Mouse (Mus musculus) thymus, postnatal 0 days (tissue): Measurements from ENCODE around the gene Cacng5. TPM values are rescaled to one million over a fixed set of nuclear protein-coding genes. Genes with fewer than 3 reads are reported as not detected.

Experiments used
- DNase-seq: peaks from one replicate; pipeline ENCODE4 v3.0.0-alpha.2; 2015; ENCODE audit warnings: low spot score
- polyA plus RNA-seq: library from polyadenylated mRNA; unstranded; fragments of >200 nt; fragmentation: Nextera tagmentation; extraction: Ambion mirVana; gene quantifications from 2 replicates; pipeline ENCODE4 v1.2.1, GENCODE M21; 2015

Gene Cacng5
- 0.06 TPM in 1 of 2 replicates, not detected in the other for polyA plus RNA-seq

- DNase-seq = no peak
Observed at GRCm38 (mm10) chr11:107914634-107915226, at the start of gene Cacng5. Gene Cacng5, minus strand, starts transcription at chr11:107915055.

- no peak for DNase-seq
Observed at GRCm38 (mm10) chr11:107957566-107958350, 42.9 kb upstream of the Cacng5 start.

DNA sequence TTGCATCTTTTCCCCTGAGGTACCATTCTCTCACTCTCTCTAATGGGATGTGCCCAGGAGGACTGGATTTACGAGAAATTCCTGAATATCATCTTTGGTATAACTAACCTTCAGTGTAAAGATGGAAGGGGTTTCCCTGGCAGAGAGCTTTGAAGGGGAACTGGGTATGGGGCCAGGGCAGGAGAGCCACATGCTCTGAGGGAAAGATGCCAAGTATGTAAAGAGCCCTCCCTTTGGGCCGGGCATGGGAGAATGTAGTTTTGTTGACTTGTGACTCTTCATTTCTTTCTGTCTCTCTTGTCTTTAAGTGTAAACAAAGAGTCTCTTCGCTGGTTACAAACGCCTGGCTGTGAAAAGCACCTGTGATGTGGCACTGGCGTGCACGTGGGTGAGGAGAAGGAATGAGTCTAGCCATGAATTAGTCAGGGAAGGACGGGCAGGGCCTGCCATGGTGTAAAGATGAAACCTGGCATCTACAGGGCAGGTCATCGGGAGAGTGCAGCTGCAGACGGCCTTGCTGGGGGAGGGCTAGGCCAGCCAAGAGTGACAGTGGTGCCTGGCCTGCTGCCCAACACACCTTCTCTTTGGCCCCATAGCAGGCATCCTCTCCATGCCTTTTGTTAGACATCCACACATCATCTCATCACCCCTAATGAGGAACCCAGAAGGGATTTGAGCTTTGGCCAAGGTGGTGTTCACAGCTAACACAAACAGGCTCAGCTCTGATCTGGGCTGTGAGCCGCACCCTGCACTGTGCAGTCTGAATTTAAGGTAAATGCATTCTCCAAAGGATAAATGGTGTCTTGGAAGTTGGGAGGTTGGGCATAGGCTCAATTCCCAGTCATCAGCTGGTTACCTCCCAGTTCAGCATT is 40.6 kb upstream of the Cacng5 start:
- no peak for DNase-seq

- DNase-seq = no peak
Observed at GRCm38 (mm10) chr11:107951431-107951830, 36.6 kb upstream of the Cacng5 start.

- DNase-seq = no peak
Observed at GRCm38 (mm10) chr11:107950658-107951057, 35.8 kb upstream of the Cacng5 start.

GRCm38 (mm10) chr11:107950211-107950610 is 35.4 kb upstream of the Cacng5 start:
- no peak for DNase-seq

DNA sequence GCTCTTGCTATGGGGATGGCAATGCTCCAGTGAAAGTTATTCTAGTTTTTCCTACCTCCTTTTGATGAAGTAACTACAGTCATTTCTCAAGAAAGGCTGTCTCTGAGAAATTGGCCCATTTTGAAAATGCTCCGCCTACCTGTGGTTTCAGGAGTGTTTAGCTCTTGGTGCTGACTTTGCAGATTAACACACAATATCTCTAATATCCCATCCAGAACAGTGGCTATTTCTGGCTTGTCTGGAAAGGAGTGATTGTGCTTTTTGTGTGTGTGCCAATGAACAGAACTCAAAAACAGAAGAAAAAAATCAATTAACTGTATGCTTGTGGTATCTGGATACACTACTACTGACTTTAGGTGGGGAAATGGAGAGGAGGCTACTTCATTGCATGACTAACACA is 33.1 kb upstream of the Cacng5 start:
- DNase-seq = no peak

- no peak for DNase-seq
Observed at GRCm38 (mm10) chr11:107946823-107947222, 32.0 kb upstream of the Cacng5 start.

- DNase-seq = no peak
Observed at GRCm38 (mm10) chr11:107936929-107937328, 22.1 kb upstream of the Cacng5 start.

- no peak for DNase-seq
Observed at GRCm38 (mm10) chr11:107931721-107932120, 16.9 kb upstream of the Cacng5 start.

GRCm38 (mm10) chr11:107931288-107931687 is 16.4 kb upstream of the Cacng5 start:
- DNase-seq = no peak

- DNase-seq = no peak
Observed at GRCm38 (mm10) chr11:107929712-107930111, 14.9 kb upstream of the Cacng5 start.

DNA sequence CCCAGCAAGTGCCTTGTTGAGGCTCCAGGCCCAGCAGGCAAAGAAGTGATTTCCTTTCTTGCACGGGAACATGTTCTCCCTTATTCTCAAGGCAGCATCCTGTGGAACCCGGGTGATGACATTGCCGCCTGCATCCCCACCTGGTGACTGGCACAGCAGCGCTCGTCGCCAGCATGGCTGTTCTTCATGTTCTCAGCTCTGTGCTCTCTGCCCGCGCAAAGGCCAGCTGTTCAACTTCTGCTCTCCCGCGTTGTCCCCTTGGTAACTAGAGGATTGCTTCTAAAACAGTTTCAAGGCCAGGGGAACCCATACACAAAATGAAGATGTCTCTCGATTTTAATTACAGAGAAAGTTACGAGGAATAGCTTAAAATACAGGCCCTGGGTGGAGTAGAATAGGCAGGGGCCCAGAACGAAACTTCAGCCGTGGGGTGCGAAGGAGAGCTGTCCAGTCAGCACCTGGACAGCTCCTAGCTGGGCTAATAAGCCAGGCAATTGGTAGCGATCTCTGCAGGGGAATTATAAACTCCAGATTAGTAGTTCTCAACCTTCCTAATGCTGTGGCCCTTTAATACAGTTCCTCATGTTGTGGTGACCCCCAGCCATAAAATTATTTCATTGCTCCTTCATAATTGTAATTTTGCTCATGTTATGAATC is 5.1 kb upstream of the Cacng5 start:
- DNase-seq = no peak

- DNase-seq = no peak
Observed at GRCm38 (mm10) chr11:107917721-107918235, 2.9 kb upstream of the Cacng5 start.

DNA sequence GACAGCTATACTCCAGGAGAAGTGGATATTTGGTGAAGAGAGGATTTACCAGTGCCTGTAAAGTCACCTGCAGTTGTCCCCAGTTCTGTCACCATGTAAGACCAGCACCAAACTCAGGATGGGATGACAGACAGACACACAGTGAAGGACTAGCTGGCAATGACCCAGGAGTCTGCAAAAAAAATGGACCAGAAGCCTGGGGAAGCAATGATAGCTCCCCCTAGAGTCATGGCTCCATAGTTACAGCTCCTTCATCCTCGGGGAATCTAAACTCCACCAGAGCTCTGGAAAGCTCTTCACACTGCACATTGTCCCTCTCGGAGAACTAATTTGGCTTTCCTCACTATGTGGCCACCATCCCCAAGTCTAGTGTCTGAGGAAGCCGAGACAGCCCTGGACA is 1.5 kb downstream of the Cacng5 start:
- DNase-seq = no peak

DNA sequence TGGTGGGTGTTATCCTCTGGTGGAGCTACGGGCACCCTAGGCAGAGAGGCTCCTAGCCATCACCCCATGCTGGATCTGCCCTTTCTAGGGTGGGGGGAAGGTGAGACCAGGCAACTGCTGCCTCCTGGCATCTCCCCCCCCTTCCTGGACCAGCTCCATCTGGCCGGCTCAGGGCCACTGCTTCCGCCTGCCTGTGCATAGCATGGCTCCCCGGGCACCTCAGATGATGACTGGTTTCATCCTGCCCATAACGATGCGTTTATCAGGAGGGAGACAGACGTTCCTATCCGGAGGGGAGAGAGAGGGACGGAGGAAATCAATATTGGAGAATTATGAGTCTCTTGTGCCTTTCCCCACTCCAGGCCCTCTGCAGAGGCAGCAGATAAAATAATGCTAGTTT is 9.5 kb downstream of the Cacng5 start:
- no peak for DNase-seq

GRCm38 (mm10) chr11:107903966-107904605 is 10.8 kb downstream of the Cacng5 start:
- no peak for DNase-seq

- DNase-seq = no peak
Observed at GRCm38 (mm10) chr11:107900470-107900869, 14.4 kb downstream of the Cacng5 start.

- no peak for DNase-seq
Observed at GRCm38 (mm10) chr11:107898698-107899097, 16.2 kb downstream of the Cacng5 start.

DNA sequence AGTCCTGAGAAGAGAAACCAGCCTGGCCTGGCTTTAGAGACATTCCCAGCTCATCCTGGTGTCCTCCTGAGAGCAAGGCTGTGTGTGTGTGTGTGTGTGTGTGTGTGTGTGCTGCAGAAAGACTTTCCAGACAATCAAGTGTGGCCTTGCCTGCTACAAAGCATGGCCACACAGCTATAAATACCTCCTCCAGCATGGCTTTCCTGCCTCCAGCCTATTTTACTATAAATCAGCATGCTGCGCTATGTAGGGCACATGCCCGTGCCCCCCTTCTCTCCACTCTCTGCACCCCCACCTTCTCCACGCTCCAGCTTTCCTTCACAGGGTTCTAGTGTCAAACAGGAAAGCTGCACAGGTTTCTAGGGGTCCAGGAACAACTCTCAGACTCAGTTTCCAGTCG is 19.2 kb downstream of the Cacng5 start:
- DNase-seq = no peak

GRCm38 (mm10) chr11:107891377-107891776 is 23.5 kb downstream of the Cacng5 start:
- no peak for DNase-seq
